Mouse (Mus musculus) bone marrow, adult 2 months (tissue): ENCODE data around the gene Best3.

Experiments used
- CTCF ChIP-seq: fragments of 200-500 bp; IDR thresholded peaks from 2 replicates; pipeline ENCODE4 v1.5.1; 2011; ENCODE audit warnings: low read length, control low read depth; ENCODE audit not compliant: control insufficient read depth, insufficient read depth
- POLR2A ChIP-seq: fragments of 200-500 bp; IDR thresholded peaks from 2 replicates; pipeline ENCODE4 v1.6.1; 2011; ENCODE audit warnings: low read depth, mild to moderate bottlenecking, control low read depth, low read length, borderline replicate concordance; ENCODE audit not compliant: control insufficient read depth

DNA sequence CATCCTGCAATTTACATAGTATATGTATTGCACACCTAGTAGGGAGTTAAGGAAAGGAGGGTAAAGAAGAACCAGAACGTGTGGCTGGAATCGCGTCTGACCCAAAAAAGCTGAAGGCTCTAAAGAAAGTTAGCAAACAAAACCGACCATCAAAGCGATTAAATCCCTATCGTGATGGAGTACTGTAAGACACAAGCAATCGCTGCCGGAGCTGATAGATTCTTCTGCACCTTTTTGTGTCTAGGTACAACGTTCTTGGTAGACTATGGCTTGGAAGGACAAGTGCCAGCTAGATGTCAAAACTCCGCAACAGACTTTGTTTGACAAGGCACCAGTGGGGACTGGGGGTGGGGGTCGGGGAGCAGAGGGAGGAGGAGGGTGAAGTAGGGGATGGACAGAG is 22.0 kb upstream of the Best3 start:
- no peak for TF ChIP-seq CTCF
- no peak for TF ChIP-seq POLR2A
